Mouse (Mus musculus) megakaryocyte, embryonic 14.5 days (primary cell): ENCODE data around the gene Ngfr.

ENCODE experiments used
- FLI1 ChIP-seq: IDR thresholded peaks from 2 replicates; pipeline ENCODE4 v1.6.1; 2012; ENCODE audit warnings: low read length, inconsistent platforms, mixed read lengths
- GATA1 ChIP-seq: IDR thresholded peaks from 3 replicates; pipeline ENCODE4 v1.6.1; 2012; ENCODE audit warnings: mixed read lengths, low read length, inconsistent platforms, borderline replicate concordance

GRCm38 (mm10) chr11:95563849-95564248, 23.7 kb downstream of the Ngfr start:
- TF ChIP-seq GATA1, result no peak
- no peak for TF ChIP-seq FLI1
